Mouse (Mus musculus) forebrain, embryonic 15.5 days (tissue): Measurements from ENCODE around the gene Smndc1. TPM values are rescaled to one million over a fixed set of nuclear protein-coding genes. Genes with fewer than 3 reads are reported as not detected.
A peak's percentile ranks its signal among the peaks of the same experiment; 100 is the strongest.

ENCODE experiments used
- ATAC-seq: fragments of 200-750 bp; cut with Nextera tagmentation; replicated peaks from 2 replicates; pipeline ENCODE4 v1.8.0; 2017; ENCODE audit warnings: mild to moderate bottlenecking, moderate TSS enrichment, moderate library complexity
- H3K27ac ChIP-seq: fragments of 300-500 bp; sonication (generic); replicated peaks from 2 replicates; pipeline ENCODE4 v1.5.1; 2015; ENCODE audit warnings: mild to moderate bottlenecking, inconsistent platforms
- H3K27me3 ChIP-seq: fragments of 300-500 bp; sonication (generic); 2 replicates; pipeline ENCODE4 v1.6.1; 2015; ENCODE audit warnings: inconsistent platforms
- H3K36me3 ChIP-seq: fragments of 300-500 bp; sonication (generic); 2 replicates; pipeline ENCODE4 v1.6.1; 2015; ENCODE audit warnings: mild to moderate bottlenecking, inconsistent platforms
- H3K4me1 ChIP-seq: fragments of 300-500 bp; sonication (generic); 2 replicates; pipeline ENCODE4 v1.6.1; 2015; ENCODE audit warnings: inconsistent platforms
- H3K4me2 ChIP-seq: fragments of 300-500 bp; sonication (generic); replicated peaks from 2 replicates; pipeline ENCODE4 v1.6.1; 2015; ENCODE audit warnings: mild to moderate bottlenecking, inconsistent platforms
- H3K4me3 ChIP-seq: fragments of 300-500 bp; sonication (generic); 2 replicates; pipeline ENCODE4 v1.5.1; 2015; ENCODE audit warnings: mild to moderate bottlenecking, inconsistent platforms
- H3K9ac ChIP-seq: fragments of 300-500 bp; sonication (generic); replicated peaks from 2 replicates; pipeline ENCODE4 v1.6.1; 2015; ENCODE audit warnings: mild to moderate bottlenecking, inconsistent platforms
- H3K9me3 ChIP-seq: fragments of 300-500 bp; sonication (generic); 2 replicates; pipeline ENCODE4 v1.6.1; 2016; ENCODE audit warnings: inconsistent platforms
- WGBS: fragments of 180-500 bp; shearing (Covaris S2); methylation state at CpG from one replicate; pipeline ENCODE4 v1.1.7; 2015; ENCODE audit warnings: mixed read lengths; 5-methylcytosine and 5-hydroxymethylcytosine counted together
- polyA plus RNA-seq: library from polyadenylated mRNA; unstranded; fragments of >200 nt; fragmentation: Nextera tagmentation; extraction: Ambion mirVana; gene quantifications from 2 replicates; pipeline ENCODE4 v1.2.1, GENCODE M21; 2015

Gene Smndc1
- polyA plus RNA-seq, 1 experiment from 2014 or later, result 41.0 TPM

DNA sequence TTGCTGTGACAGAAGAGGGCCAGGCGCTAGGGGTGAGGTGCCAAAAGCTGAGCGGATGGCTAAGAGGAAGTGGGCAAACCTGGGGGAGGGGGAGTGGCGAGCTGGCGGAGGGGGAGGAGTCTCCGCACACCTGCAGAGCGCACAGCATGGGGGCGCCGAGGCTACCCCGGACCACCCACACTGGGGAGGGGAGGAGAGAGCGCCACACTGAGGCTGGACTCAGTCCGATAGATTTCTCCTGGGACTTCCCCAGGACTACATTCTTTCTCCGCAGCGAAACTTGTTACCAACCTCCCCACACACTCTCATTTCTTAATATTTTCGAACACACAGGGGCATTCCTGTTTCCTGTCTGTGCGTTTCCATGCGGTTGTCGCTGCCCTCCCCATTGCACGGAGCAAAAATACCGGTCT, 33.0 kb upstream of the Smndc1 start:
- no peaks in the 10 kb centered on the region for H3K9me3 ChIP-seq
- no peaks in the 10 kb centered on the region for H3K27me3 ChIP-seq
- H3K27ac ChIP-seq, result no peak overlapping the region
- peaks cover 27% of the 10 kb centered on the region for H3K4me1 ChIP-seq
- no peaks in the 10 kb centered on the region for H3K36me3 ChIP-seq
- H3K4me2 ChIP-seq, result no peak overlapping the region
- no peak for ATAC-seq
- no peak overlapping the region for H3K9ac ChIP-seq
- 36% methylated on average over 18 of the region's 19 CpGs for WGBS
- no peak overlapping the region for H3K4me3 ChIP-seq

DNA sequence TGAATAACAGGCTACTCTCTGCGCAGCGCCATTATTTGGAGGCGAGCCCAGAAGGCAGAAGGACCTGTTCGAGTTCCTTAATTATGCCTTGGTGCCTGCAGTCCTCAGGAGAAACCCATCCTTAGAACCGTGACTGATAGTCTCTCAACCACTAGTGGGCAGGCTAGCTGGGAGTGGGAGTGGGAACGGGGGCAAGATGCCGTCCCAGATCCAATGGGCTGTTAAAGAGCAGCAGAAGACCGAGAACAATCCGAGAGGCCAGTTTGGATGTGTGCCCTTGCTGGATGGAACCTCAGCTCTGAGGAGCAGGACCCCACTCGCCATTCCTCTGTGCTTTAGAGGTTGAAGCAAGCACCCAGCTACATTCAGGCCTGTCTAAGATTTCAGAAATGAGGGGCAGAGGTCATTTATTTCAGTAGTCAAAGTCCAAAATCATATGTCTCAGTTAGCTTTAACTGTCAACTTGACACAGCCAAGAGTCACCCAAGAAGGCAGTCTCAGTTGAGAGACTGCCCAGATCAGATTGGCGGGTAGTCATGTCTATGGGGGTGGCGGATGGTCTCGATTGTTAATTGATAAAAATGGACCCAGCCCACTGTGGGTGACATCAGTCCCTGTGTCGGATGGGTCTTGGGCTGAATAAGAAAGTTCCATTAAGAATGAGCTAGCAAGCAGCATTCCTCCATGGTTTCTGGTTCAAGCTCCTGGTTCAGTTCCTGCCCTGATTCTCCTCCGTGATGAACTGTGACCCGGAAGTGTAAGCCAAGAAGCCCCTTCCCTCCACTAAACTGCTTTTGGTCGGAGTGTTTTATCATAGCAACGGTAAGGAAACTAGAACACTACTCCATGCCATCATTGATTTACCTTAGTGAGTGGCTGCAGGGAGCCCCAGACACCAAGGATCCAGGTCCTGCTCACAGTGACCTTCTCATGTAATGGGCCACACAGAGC, 32.3 kb upstream of the Smndc1 start:
- H3K4me1 ChIP-seq, result peaks cover 20% of the 10 kb centered on the region
- WGBS, result 75% methylated on average over 18 of the region's 18 CpGs
- no peak overlapping the region for H3K9ac ChIP-seq
- H3K4me2 ChIP-seq, result no peak overlapping the region
- no peaks in the 10 kb centered on the region for H3K9me3 ChIP-seq
- no peak for ATAC-seq
- no peak overlapping the region for H3K4me3 ChIP-seq
- H3K27me3 ChIP-seq, result no peaks in the 10 kb centered on the region
- H3K36me3 ChIP-seq, result no peaks in the 10 kb centered on the region
- H3K27ac ChIP-seq, result no peak overlapping the region

DNA sequence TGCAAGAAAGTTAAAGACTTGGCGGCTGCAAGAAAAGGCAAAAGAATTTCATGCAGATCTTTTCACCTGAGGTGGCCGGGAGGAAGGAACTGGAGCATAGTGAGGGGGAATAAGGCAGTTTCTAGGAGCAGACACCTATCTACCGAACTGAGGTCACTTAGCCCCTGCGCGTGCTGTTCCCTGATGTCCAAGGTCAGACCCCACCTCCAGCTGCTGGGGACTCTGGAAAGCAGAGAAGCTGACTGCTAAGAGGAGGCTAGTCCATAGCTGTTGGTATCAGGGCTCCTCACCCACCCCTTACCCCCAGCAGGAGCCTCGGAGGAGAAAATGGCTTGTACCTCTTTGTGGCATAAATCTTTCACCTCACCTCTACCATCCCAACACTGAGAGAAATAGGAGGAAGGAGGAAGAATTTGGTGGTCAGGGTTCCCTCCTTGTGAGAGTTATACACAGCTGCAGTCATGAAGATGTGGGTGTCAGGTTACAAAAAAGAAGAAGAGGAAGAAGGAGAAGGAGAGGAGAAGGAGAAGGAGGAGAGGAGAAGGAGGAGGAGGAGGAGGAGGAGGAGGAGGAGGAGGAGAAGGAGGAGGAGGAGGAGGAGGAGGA, 31.3 kb upstream of the Smndc1 start:
- peak; percentile 32 for ATAC-seq
- Histone ChIP-seq H3K27me3 (no peaks in the 10 kb centered on the region), H3K27ac (no peak overlapping the region), H3K9ac (no peak overlapping the region), H3K4me1 (peaks cover 13% of the 10 kb centered on the region), H3K4me2 (peak overlapping the region; percentile 73), H3K4me3 (peak overlapping the region; percentile 41), H3K36me3 (no peaks in the 10 kb centered on the region), H3K9me3 (no peaks in the 10 kb centered on the region)
- WGBS, result 2% methylated on average over 6 of the region's 6 CpGs

DNA sequence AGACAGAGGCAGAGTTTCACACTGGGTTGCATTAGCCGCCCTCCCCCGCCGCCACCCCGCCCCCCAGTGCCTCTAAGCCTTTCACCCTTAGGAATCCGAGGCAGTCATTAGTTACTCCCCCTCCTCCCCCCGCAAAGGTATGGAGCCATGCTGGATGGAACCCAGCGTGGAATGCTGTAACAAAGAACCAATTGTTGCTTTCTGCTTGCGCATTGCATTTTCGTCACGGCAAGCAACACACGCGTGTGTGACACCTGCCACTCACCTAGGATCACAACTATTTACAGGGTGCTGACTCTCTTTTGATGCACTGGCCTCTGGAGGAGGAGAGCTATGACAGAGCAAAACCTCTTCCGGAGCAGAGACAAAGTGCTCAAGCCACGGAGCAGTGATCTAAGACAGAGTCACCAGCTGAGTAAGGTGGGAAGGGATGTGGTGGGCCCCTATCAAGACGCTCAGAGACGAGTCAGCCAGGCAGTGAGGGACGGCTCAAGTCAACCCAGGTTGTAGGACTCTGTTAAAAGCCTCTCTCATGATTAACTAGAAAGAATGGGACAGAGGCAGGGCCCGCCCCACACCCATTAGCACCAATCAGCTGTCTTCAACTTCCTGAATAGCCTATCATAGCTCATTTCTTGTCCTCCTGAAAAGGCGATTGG, 30.7 kb upstream of the Smndc1 start:
- H3K36me3 ChIP-seq, result no peaks in the 10 kb centered on the region
- H3K9me3 ChIP-seq, result no peaks in the 10 kb centered on the region
- peaks cover 13% of the 10 kb centered on the region for H3K4me1 ChIP-seq
- peak overlapping the region; percentile 73 for H3K4me2 ChIP-seq
- no peaks in the 10 kb centered on the region for H3K27me3 ChIP-seq
- WGBS, result under 1% methylated on average over 19 of the region's 19 CpGs
- H3K27ac ChIP-seq, result no peak overlapping the region; the same call in 1 of the 2 replicates
- ATAC-seq, result peak; percentile 97
- peak overlapping the region; percentile 41 for H3K4me3 ChIP-seq
- H3K9ac ChIP-seq, result peak overlapping the region; percentile 36

DNA sequence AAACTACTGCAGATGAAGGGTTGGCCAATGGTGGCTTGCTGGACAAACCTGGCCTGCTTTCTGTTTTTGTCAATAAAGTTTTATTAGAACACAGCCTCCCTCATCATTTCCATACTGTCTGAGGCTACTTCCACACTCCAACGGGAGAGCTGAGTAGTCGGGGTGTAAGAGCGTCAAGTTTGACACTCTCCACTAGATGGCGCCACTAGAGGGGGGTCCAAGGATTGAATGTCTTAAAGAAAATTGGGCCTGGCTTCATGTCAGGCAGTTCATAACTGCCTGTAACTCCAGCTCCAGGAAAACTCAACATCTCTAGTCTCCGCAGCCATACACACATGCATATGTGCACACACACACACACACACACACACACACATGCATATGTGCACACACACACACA, 29.5 kb upstream of the Smndc1 start:
- 53% methylated on average over 5 of the region's 5 CpGs for WGBS
- H3K36me3 ChIP-seq, result no peaks in the 10 kb centered on the region
- H3K4me1 ChIP-seq, result peaks cover 13% of the 10 kb centered on the region
- no peak overlapping the region for H3K9ac ChIP-seq
- H3K27ac ChIP-seq, result no peak overlapping the region
- no peaks in the 10 kb centered on the region for H3K27me3 ChIP-seq
- no peaks in the 10 kb centered on the region for H3K9me3 ChIP-seq
- no peak for ATAC-seq
- H3K4me2 ChIP-seq, result no peak overlapping the region
- H3K4me3 ChIP-seq, result no peak overlapping the region

DNA sequence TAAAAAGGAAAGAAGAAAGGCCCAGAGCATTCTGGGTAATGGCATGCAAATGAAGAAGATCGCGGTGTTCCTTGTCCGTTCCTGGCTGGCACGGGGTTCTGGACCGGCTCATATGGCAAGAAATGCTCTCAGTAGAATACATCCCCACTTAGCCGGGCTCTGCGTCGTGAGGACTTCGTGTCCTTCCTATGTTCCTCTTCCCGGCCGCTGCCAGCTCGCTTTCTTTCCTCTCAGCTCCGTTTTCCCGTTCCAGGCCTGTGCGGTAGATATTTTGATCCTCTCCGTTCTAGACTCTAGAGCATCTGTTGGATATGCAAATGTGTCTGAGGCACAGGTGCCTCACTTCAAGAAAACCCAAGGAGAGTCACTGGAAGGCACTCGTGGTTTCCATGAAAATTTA, 24.8 kb upstream of the Smndc1 start:
- Histone ChIP-seq H3K4me1 (0 out of 2 replicates have a peak, but pooled peaks cover 4% of the 10 kb centered on the region), H3K4me2 (no peak overlapping the region), H3K4me3 (no peak overlapping the region), H3K27ac (no peak overlapping the region), H3K36me3 (no peaks in the 10 kb centered on the region), H3K9me3 (no peaks in the 10 kb centered on the region), H3K27me3 (no peaks in the 10 kb centered on the region), H3K9ac (no peak overlapping the region)
- WGBS, result 86% methylated on average over 17 of the region's 17 CpGs
- ATAC-seq, result no peak

DNA sequence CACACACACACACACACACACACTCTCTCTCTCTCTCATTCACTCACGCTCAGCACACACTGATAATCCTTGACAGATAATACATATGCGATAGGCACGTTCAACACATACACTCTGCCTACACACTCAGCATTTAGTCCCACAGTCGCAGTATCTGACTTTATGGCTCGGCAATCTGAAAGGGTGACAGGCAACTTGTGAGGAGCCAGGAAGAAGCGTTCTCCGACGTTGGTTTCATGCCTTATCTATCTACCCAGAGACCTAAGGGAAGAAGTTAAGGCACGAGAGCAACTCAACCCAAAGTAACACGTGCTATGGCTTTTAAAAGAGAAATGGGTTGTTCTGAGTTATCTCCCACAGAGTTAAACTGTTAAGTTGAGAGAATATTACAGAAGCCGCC, 24.3 kb upstream of the Smndc1 start:
- Histone ChIP-seq H3K4me3 (no peak overlapping the region), H3K4me2 (no peak overlapping the region), H3K9me3 (no peaks in the 10 kb centered on the region), H3K27ac (no peak overlapping the region), H3K9ac (no peak overlapping the region), H3K4me1 (0 out of 2 replicates have a peak, but pooled peaks cover 4% of the 10 kb centered on the region), H3K27me3 (no peaks in the 10 kb centered on the region), H3K36me3 (no peaks in the 10 kb centered on the region)
- 91% methylated on average over 11 of the region's 11 CpGs for WGBS
- no peak for ATAC-seq

DNA sequence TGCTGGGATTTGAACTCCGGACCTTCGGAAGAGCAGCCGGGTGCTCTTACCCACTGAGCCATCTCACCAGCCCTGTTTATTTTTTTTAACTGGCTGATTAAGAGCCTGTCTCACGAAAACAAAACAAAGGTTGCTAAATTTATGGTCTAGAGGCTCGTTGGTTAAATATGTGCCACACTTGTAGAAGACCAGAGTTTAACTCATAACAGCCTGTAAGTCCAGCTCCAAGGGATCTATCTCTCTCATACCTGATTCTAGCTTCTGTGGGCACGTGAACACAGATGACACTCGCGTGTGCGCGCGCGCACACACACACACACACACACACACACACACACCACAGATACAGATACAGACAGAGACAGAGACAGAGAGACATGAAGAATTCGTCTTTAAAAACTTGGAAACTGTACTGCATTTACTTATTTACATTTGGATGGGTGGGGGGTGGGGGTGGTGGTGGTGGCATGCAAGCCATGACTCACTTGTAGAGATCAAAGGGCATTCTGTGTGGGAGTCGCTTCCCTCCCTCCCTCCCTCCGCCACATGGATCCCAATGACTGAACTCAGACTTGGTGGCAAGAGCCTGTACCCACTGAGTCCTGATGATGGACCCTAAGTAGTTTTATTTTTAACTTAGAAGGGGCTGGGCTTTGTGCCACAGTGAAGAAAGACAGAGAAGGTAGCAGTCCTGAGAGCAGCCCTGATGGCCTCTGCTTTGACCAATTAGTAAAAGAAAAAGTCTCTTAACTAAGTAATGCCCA, 23.4 kb upstream of the Smndc1 start:
- no peak overlapping the region for H3K27ac ChIP-seq
- 92% methylated on average over 14 of the region's 15 CpGs for WGBS
- no peak for ATAC-seq
- no peaks in the 10 kb centered on the region for H3K36me3 ChIP-seq
- no peaks in the 10 kb centered on the region for H3K27me3 ChIP-seq
- H3K9ac ChIP-seq, result no peak overlapping the region
- no peaks in the 10 kb centered on the region for H3K9me3 ChIP-seq
- H3K4me3 ChIP-seq, result no peak overlapping the region
- H3K4me2 ChIP-seq, result no peak overlapping the region
- H3K4me1 ChIP-seq, result 0 out of 2 replicates have a peak, but pooled peaks cover 4% of the 10 kb centered on the region

DNA sequence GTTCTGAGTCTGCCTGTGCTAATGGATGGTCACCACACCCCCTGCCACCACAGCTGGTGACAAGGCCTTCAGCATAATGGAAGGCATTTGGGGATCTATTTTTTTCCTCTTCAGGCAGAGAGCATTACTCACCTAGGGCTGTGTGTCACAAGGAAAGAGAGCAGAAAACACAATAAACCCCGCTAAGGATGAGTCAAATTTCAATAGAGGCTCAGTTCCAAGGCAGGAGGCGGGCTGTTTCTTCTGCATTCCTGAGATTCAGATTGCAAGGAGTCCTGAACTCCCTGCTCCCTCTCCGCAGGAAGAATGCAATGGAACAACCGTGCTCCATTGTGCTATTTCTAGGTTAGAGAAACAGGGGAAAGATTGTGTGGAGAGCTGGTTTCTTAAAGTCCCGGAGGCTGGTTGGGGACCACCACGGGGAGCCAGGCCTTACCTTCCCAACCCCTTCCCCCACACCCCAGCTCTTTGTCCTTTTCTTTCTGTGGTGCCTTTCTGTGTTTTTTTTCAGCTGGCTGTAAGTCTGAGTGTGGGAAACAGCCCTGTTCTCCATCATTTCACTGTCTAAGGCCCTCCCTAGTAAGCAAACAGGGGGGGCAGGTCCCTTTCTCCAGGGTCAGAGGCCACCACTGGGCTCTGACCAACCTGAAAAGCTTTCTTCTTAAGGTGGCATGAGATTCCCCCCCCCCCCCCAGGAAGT, 21.9 kb upstream of the Smndc1 start:
- no peak for ATAC-seq
- H3K27me3 ChIP-seq, result no peaks in the 10 kb centered on the region
- 13% methylated on average over 6 of the region's 6 CpGs for WGBS

DNA sequence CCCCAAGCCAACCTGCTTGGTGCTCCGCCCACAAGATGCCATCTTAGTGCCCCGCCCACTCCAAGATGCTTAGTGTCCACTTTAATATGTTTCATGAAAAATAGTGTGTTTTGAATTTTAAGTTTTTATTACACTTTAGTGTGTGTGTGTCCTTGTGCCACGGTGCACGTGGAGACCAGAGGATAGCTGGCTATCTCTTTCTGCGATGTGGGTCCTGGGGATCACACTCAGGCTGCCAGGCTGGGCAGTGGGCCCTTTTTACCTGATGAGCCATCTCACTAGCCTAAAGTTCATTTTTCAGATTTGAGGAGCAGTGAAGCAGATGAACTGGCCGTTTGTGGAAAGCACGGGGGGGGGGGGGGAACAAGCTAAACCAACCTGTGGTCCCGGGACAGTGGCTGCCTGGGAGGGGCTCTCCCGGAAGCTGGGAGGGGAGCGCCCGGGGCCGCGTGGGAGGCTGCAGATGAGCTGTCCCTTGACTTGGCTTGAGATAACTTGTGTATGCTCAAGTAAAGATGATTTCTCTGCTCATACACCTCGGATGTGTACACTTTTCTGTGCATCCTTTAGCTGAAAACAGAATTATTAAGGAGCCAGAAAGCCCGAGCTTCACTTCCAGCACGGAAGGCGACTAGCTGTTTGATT, 19.4 kb upstream of the Smndc1 start:
- Histone ChIP-seq H3K27ac (no peak overlapping the region), H3K4me1 (0 out of 2 replicates have a peak, but pooled peaks cover 4% of the 10 kb centered on the region), H3K27me3 (no peaks in the 10 kb centered on the region), H3K4me2 (no peak overlapping the region), H3K36me3 (no peaks in the 10 kb centered on the region), H3K9ac (no peak overlapping the region), H3K4me3 (no peak overlapping the region), H3K9me3 (no peaks in the 10 kb centered on the region)
- ATAC-seq, result no peak
- 64% methylated on average over 17 of the region's 17 CpGs for WGBS

More for the DNA sequence above, 21.9 kb upstream of the Smndc1 start:
- no peak overlapping the region for H3K4me3 ChIP-seq
- no peak overlapping the region for H3K9ac ChIP-seq
- no peaks in the 10 kb centered on the region for H3K36me3 ChIP-seq
- H3K9me3 ChIP-seq, result no peaks in the 10 kb centered on the region
- H3K4me1 ChIP-seq, result 0 out of 2 replicates have a peak, but pooled peaks cover 4% of the 10 kb centered on the region
- no peak overlapping the region for H3K27ac ChIP-seq
- H3K4me2 ChIP-seq, result no peak overlapping the region

DNA sequence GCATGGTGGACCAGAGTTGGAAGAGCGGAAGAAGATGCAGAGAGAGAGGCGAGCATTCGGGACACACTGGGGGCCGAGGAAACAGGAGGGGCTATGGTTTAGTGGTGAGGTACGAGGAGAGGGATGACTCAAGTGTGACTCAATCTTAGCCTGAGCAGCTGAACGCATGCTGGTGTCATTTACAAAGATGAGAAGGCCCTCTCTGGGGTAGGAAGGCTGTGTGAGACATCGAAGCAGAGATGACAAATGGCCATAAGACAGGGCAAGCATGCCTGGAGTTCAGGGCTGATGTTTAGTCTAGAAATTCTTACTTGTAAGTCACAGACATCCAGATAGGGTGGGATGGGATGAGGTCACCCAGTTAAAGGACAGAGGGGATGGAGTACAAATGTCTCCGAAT, 18.0 kb upstream of the Smndc1 start:
- Histone ChIP-seq H3K4me1 (0 out of 2 replicates have a peak, but pooled peaks cover 4% of the 10 kb centered on the region), H3K27ac (no peak overlapping the region), H3K27me3 (no peaks in the 10 kb centered on the region), H3K9me3 (no peaks in the 10 kb centered on the region), H3K4me2 (no peak overlapping the region), H3K4me3 (no peak overlapping the region), H3K36me3 (no peaks in the 10 kb centered on the region), H3K9ac (no peak overlapping the region)
- WGBS, result 90% methylated on average over 8 of the region's 8 CpGs
- no peak for ATAC-seq
